Mouse (Mus musculus): ENCODE data around the gene Crp.

- TF ChIP-seq CTCF (IDR thresholded peaks at IDR 0.05; ENCODE audit: extremely low read depth, insufficient read depth, low read length), result no peak
- TF ChIP-seq POLR2A (IDR thresholded peaks at IDR 0.05; ENCODE audit: extremely low read depth, insufficient read depth, low read length), result no peak
Observed at GRCm38 (mm10) chr1:172651288-172651987, 46.4 kb upstream of the Crp start.

All from cortical plate, adult 2 months (tissue).